Comparison of ENCODE assay signal across 22 mouse cellular contexts in genomic region chr14:46516285-46516684, GRCm38 (mm10).
DNase-seq lines count a peak whose midpoint lies in the region; ATAC-seq and TF ChIP-seq lines count a peak whose summit lies in the region.
"Had no signal": no experiment of that assay in that cellular context is flagged by ENCODE, and none has a peak within 500 bp of the region (broad histone marks: within the 10 kb centered on the region; RNA-seq: fewer than 3 reads in every experiment).

No protein-coding gene starts in this region.

- WGBS in stomach, postnatal 0 days = 66% methylated on average over 3 of the region's 3 CpGs

- H3K9ac ChIP-seq in stomach, postnatal 0 days (ENCODE audit: low read length) = no peak overlapping the region
- H3K9ac ChIP-seq: embryonic facial prominence, embryonic 12.5 days; forebrain, embryonic 15.5 days; heart, embryonic 15.5 days; hindbrain, embryonic 14.5 days had no signal

- no peak overlapping the region for H3K4me3 ChIP-seq in stomach, postnatal 0 days (ENCODE audit: low read depth, low read length)
- H3K4me3 ChIP-seq: embryonic facial prominence, embryonic 12.5 days; forebrain, embryonic 15.5 days; heart, adult 2 months; heart, embryonic 15.5 days; hindbrain, embryonic 10.5 days had no signal

- no peaks in the 10 kb centered on the region for H3K4me1 ChIP-seq in stomach, postnatal 0 days (replicated peaks; ENCODE audit: control insufficient read depth, insufficient read depth)
- H3K4me1 ChIP-seq: embryonic facial prominence, embryonic 12.5 days; forebrain, embryonic 15.5 days; heart, embryonic 15.5 days; hindbrain, embryonic 10.5 days had no signal

- H3K9me3 ChIP-seq in stomach, postnatal 0 days (ENCODE audit: control insufficient read depth, low read length) = no peaks in the 10 kb centered on the region
- H3K9me3 ChIP-seq: embryonic facial prominence, embryonic 12.5 days; forebrain, embryonic 15.5 days; G1E; heart, embryonic 15.5 days; hindbrain, embryonic 10.5 days had no signal

- peak; percentile 39 to 53 for DNase-seq in lung, adult 18-20 months
- no peak for DNase-seq in lung, postnatal 4 days
- DNase-seq in 3134 (ENCODE audit: extremely low read depth, insufficient read length, low spot score) (peak; percentile 65), MN1 (ENCODE audit: low spot score) (no peak)
- DNase-seq in Muller cell, postnatal 12 days (ENCODE audit: inconsistent ontology term) = peak; percentile 40
- peak; percentile 57 for DNase-seq in lung, postnatal 36 days
- no peak for DNase-seq in stomach, postnatal 0 days (ENCODE audit: low spot score)
- DNase-seq: adrenal gland, adult 2 months; adrenal gland, postnatal 36 days; cerebellum, adult 11 months; cerebellum, adult 8-10 months; cerebellum, postnatal 14 days; gastrocnemius, postnatal 10 days; heart, adult 2 months had no signal

- H3K27ac ChIP-seq in stomach, postnatal 0 days (replicated peaks) = no peak overlapping the region
- H3K27ac ChIP-seq: embryonic facial prominence, embryonic 12.5 days; forebrain, embryonic 15.5 days; heart, adult 2 months; heart, embryonic 15.5 days; hindbrain, embryonic 10.5 days; hindbrain, embryonic 14.5 days had no signal

- TF ChIP-seq EP300 in stomach, postnatal 0 days (optimal IDR thresholded peaks at IDR 0.05) = no peak

- no peak overlapping the region for H3K4me2 ChIP-seq in stomach, postnatal 0 days (replicated peaks; ENCODE audit: low read depth)
- H3K4me2 ChIP-seq: embryonic facial prominence, embryonic 12.5 days; forebrain, embryonic 15.5 days; heart, embryonic 11.5 days; heart, embryonic 15.5 days; hindbrain, embryonic 14.5 days had no signal

- H3K27me3 ChIP-seq in stomach, postnatal 0 days (ENCODE audit: control insufficient read depth, insufficient read depth, low read length) = no peaks in the 10 kb centered on the region
- H3K27me3 ChIP-seq: embryonic facial prominence, embryonic 12.5 days; forebrain, embryonic 15.5 days; heart, embryonic 15.5 days had no signal

- no peaks in the 10 kb centered on the region for H3K36me3 ChIP-seq in stomach, postnatal 0 days (ENCODE audit: control insufficient read depth, insufficient read depth, low read length)
- H3K36me3 ChIP-seq: embryonic facial prominence, embryonic 12.5 days; forebrain, embryonic 15.5 days; G1E; heart, embryonic 15.5 days; hindbrain, embryonic 10.5 days had no signal

- no peak for ATAC-seq in stomach, postnatal 0 days (ENCODE audit: low FRiP score, low TSS enrichment)
- ATAC-seq: CD4-positive, CD25-positive, alpha-beta regulatory T cell, adult 4 months; forebrain, embryonic 15.5 days had no signal

- no peak for TF ChIP-seq CTCF in stomach, postnatal 0 days (IDR thresholded peaks at IDR 0.05; ENCODE audit: low read depth)

Comparison
In these comparisons a context has a peak if more than half of its experiments do, and no peak if none do; other contexts are left out.
1. DNase-seq: peak in lung, adult 18-20 months (2 of 2), 3134 (single experiment), Muller cell, postnatal 12 days (single experiment) and lung, postnatal 36 days (single experiment); none in lung, postnatal 4 days (0 of 2), MN1 (single experiment) and stomach, postnatal 0 days (single experiment).